Mouse (Mus musculus) gastrocnemius, postnatal 25 days (tissue): ENCODE measurements around the gene Paqr7. TPM values are rescaled to one million over a fixed set of nuclear protein-coding genes. Genes with fewer than 3 reads are reported as not detected.
A peak's percentile ranks its signal among the peaks of the same experiment; 100 is the strongest.
"Not testable (repeated sequence)": the region's sequence is repeated elsewhere in the genome, so short reads cannot be mapped to it uniquely, and the experiment has no call there.

Experiments
- DNase-seq: peaks from one replicate; pipeline ENCODE4 v3.0.0; 2022
- total RNA-seq, 2 experiments: library from RNA; stranded (reverse); gene quantifications; 1 replicate in 1 of 2; 2 replicates in 1 of 2; pipeline ENCODE4 v1.2.3; 2021

Paqr7 gene
- total RNA-seq, 2 experiments from 2014 or later: 2.3 to 4.9 TPM

- no peak for DNase-seq
Observed at GRCm38 (mm10) chr4:134473764-134474163, 22.7 kb upstream of the Paqr7 start.

DNA sequence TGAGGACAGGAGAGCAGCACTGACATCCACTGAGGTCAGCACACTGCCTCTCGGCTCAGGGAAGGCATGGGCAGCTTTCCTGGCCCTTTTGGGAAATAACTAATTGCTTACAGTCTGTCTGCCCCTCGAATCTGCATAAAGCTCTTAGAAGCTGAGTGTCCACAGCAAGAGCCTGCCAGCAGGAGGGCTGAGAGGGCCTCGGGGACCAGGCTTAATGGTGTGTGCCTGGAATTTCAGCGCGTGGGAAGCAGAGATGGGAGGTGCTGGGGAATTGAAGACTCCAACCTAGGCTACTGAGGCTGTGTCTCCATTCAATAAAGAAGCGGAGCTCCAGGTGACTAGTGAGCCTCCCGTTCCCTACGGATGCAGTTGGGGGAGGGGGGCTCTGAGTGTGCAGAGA is 22.3 kb upstream of the Paqr7 start:
- DNase-seq: no peak

DNA sequence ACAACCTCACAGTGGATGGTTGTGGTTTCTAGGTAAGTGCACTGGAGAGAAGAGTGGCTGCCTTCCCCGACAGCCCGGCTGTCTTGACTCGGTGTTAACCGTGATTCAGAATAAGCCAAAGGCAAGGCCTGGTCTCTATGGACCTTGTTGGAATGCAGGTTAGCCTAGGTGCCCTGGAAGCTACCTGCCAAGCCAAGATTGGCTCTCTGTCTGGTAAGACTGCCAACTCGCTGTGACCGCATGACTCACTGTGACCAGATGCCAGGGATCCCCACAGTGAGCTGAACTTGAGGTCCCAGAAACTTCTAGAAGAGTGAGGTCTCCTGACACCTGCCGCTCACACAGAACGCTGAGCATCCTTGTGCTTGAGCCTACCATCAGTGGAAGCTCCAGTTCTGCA is 19.6 kb upstream of the Paqr7 start:
- DNase-seq: no peak

DNA sequence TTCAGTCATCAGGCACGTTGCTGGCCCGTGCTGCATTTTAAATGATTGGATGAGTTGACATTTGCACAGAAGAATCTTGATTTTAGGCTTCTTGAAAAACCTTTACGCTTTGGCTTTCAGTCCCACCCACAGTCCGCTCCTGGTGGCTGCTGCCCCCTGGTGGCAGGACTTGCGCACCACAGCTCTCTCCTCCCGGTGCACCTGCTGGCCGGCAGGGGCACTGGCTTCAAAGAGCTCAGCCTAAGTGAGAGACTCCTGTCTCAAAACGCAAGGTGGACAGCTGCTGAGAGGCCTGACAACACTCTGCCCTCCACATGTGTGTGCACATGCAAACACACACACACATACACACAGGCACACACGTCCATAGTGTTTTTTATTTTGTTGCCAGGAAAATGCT is 18.5 kb upstream of the Paqr7 start:
- DNase-seq: peak; percentile 78

- DNase-seq: peak; percentile 39
Observed at GRCm38 (mm10) chr4:134479839-134480238, 16.7 kb upstream of the Paqr7 start.

- peak; percentile 43 for DNase-seq
Observed at GRCm38 (mm10) chr4:134480864-134481263, 15.6 kb upstream of the Paqr7 start.

DNA sequence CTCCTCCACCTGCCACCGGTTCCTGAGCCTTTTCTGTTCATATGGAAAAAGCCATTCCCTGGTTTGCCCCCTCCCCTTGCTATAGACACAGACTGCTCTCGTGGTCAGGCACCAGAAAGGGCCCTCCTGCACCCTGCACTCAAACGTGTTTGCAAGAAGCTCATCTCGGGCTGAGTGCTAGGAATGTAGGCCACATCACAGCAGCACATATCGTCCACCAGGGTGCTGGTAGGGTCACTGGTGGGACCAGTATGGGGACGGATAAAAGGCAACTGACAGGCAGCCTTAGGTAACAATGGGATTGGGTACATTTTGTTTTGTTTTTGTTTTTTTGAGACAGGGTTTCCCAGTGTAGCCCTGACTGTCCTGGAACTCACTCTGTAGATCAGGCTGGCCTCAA is 15.2 kb upstream of the Paqr7 start:
- DNase-seq: no peak

DNA sequence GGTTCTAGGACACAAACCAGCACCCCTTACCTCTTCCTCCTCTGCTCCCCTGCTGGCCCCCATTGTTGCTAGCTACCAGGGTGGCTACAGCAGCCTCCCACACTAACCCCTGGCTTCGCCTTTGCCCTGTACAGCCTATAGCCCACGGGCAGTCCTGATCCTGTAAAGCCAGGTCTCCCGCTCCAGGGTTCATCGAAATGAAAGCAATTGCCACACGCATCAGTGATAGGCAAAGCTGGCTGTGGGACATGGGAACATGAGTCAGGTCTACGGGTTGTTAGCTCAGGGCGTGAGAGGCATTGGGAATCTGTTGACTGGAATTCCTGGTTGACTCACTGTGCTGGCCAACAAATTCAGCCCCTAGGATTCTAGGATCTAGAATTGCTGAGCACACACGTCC is 14.1 kb upstream of the Paqr7 start:
- no peak for DNase-seq

GRCm38 (mm10) chr4:134483078-134483688 is 13.3 kb upstream of the Paqr7 start:
- DNase-seq: no peak

- no peak for DNase-seq
Observed at GRCm38 (mm10) chr4:134483696-134484095, 12.8 kb upstream of the Paqr7 start.

DNA sequence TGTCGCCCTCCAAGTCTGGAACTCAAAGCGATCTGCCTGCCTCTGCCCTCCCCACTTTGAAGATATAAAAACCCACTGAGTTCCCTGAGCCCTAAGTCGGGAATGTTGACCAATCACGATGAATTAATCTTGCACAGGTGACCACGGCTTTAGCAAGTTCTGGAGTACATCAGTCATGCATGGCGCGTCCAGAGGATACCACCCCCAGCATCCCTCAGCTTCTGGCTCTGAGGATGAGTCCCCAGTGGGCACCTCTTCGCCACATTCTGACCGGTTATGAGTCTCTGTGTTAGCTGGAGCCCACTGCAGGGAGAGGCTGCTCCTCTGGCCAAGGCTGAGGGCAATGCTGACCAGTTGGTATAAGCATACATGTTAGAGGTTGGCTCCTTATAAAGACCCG is 12.3 kb upstream of the Paqr7 start:
- DNase-seq: no peak

DNA sequence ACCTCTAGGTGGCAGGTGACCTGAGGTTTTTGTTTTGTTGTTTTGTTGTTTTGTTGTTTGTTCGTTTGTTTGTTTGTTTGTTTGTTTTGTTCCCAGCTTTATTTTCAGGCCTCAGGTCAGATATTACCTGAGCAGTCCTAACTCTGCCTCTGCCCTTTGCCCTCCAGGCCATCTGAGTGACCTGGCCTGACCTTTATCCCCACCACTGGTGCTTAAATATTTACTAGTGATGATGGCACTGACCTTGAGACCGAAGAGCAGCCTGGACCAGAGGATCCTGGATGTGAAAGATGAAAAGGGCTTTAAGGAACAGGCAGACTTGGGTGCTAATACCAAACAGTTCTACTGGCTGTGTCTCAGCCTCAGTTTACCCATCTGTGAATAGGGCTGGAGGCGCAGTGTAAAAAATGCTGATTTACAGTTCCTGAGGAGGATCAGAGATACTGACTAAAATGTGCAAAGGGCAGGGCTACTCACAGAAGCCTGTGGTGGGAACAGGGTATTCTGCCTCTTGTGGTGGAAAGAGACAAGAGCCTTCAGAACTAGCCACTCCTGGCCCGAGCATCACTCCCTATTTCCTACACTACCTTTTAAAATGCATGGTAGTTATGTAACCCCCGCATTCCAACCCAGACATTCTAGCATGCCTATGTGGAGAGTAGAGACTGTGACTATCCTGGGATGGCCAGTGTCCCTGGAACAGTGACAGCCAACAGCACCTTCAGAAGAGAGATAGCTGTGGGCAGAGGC is 11.2 kb upstream of the Paqr7 start:
- no peak for DNase-seq

- DNase-seq: no peak
Observed at GRCm38 (mm10) chr4:134488211-134488610, 8.3 kb upstream of the Paqr7 start.

GRCm38 (mm10) chr4:134489986-134490665 is 6.4 kb upstream of the Paqr7 start:
- DNase-seq: no peak

DNA sequence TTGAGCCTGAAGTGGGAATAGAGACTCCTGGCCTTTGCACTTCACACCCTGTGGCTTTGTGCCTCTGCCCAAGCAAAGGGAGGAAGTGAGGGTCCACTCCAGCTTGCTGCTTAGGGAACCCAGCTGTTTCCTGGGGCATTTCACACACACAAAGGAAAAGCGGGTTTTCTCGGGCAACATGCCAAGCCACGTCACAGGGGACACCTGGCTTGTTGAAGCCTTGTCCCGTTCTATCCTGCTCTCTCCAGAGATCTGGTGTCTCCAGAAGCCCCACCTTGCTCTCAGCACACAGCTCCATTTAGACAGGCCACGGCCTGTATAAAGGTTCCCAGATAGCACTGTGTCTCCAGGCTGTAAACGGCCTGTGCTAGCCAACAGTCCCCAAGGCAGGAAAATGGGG is 4.8 kb upstream of the Paqr7 start:
- DNase-seq: no peak

DNA sequence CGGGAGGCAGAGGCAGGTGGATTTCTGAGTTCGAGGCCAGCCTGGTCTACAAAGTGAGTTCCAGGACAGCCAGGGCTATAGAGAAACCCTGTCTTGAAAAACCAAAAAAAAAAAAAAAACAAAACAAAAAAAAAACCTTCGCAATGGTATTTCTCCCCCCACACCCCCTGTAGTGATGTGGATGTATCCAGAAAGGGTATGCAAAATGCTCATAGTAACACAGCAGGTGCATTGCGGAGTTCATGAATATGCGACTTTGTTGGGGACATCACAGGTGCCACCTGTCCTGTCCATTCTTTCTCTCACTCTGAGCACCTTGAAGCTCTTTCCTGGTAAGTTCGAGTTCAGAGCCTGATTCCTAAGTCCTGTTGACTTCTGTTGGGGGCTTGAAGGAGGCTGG is 2.3 kb upstream of the Paqr7 start:
- DNase-seq: not testable (repeated sequence)

DNA sequence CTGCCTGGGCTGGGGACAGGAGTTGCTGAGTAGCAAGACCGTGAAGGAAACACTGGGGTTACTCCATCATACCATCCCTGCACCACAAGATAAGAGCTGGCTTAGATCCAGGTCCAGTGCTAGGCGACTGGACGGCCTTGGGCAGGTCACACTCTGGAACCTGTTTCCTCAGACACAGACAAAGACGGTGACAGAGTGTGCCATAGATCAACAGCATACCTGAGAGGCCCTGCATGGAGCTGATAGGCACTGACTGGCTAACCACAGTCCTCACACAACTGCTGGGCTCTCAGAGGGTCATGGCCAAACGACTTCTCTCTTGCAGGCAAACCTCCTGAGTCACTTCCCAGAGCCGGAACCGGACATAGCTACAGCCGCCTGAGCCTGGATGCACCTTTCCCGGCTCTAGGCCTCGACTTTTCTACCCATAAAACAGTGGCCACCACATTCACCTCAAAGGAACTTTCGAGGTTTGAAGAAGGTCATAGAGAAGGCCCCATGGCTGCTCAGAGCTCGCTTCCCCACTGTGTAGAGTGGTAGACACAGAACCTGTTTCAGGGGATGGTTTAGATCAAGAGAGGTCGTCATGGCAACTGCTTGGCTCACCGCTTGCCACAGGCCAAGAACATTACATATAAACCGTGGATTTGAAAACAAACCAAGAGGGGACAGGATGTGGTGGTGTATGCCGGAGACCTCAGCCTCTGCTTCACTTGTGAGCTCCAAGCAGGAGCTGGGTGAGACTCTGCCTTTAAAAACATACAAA is 1.5 kb upstream of the Paqr7 start:
- no peak for DNase-seq

GRCm38 (mm10) chr4:134495546-134495923 is 962 bp upstream of the Paqr7 start:
- no peak for DNase-seq

DNA sequence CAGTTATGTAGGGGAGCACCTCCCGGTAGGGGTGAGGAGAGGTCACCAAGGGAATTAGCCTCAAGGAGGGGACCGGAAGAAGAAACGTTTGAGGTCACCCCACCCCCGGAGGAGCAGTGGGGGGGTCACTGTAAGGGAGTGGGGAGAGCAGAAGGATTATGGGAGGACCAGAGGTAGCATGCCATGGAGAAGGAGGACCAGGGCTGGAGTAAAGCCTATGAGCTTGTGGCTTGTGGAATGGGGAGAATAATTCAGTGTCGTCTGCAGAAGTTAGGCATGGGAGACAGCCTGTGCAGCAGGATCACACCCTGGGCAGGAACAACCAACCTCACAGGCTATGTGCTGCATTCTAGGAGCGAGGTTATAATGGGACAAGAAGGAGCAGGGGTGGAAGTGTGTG is 726 bp downstream of the Paqr7 start:
- no peak for DNase-seq

- no peak for DNase-seq
Observed at GRCm38 (mm10) chr4:134497986-134498731, 1.7 kb downstream of the Paqr7 start.

- DNase-seq: not testable (repeated sequence)
Observed at GRCm38 (mm10) chr4:134498983-134499382, 2.5 kb downstream of the Paqr7 start.

DNA sequence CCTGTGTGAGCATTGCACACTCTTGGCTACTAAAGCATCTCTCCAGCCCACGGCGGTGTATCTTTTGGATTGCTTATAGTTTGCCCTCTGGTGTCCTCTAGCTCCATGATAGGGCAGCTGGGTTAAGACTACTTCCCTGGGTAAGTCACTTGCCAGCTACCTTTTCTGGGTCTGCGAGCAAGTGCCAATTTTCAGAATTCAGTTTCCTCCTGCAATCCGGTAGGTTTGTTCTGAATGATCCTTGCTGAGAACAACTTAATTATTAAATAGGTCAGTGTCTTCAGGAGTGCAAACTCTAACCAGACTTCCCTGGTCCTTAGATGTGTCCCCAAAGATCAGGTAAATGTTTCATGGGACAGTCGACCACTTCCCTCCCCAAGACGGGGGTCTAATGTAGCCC is 4.6 kb downstream of the Paqr7 start:
- DNase-seq: no peak
